Mouse (Mus musculus): Measurements from ENCODE around the gene Fgfr2. TPM values are rescaled to one million over a fixed set of nuclear protein-coding genes. Genes with fewer than 3 reads are reported as not detected.

The Fgfr2 gene
- total and polyA plus RNA-seq, 2 experiments from 2014 or later: 17.1 to 47.6 TPM

DNA sequence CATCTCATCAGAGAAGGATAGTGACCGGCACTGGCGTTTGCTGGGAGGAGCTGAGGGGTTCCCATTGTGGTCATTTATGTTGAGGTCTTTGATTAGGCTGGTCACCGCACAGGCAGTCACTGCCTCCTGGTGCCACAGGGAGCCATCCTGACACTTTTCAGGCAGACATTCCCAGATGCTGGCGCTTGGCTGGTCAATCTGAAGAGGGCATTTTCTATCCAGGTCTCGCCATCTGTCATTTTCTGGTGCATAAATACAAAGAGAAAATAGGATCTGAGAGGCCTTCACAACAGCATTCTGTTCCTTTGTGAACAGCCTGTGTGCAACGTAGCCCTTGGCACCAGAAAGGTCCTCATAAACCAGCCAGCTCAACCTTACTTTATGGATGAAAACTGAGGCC, 363.2 kb downstream of the Fgfr2 start:
- Histone ChIP-seq H3K4me2 (ENCODE audit: low read depth) (no peak overlapping the region), H3K9ac (no peak overlapping the region), H3K36me3 (ENCODE audit: insufficient read depth) (peaks cover 9% of the 10 kb centered on the region), H3K27me3 (ENCODE audit: insufficient read depth, low read length) (no peaks in the 10 kb centered on the region), H3K4me3 (ENCODE audit: low read depth, low read length) (no peak overlapping the region), H3K9me3 (ENCODE audit: low read length) (no peaks in the 10 kb centered on the region), H3K27ac (ENCODE audit: low read depth, low read length) (peak overlapping the region; percentile 40; the same call in 1 of the 2 replicates), H3K4me1 (ENCODE audit: insufficient read depth) (no peaks in the 10 kb centered on the region)
- DNase-seq (no peak), ATAC-seq (no peak)
- TF ChIP-seq CTCF (IDR thresholded peaks at IDR 0.05; ENCODE audit: low read depth): no peak
- WGBS: 55% methylated on average over 6 of the region's 6 CpGs

DNA sequence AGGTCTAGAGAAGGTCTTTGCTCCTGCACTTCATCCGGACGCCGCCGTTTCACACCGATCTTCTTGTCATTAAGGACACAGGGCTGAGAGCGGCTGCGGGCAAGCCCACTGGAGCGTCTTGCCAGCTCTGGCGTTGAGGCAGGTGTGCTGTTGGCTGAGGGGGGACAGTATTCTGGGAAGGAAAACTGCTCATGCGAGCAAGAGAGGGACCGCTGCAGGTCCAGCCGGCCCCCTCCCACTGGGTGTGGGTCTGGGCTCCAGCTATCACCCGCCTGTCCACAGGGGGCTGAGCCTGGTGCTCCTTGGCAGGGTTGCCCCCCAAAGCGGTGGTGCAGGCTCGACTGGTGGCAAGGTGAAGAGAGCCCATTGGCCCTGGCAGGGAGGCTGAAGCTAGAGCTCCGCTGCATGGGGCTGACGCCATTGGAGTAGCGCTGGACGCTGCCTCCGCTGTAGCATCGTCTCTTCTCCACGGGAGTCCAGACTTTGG, 363.7 kb downstream of the Fgfr2 start:
- no peak for DNase-seq
- 0 out of 2 replicates have a peak overlapping the region, but pooled peaks have one; percentile 40 for H3K27ac ChIP-seq (ENCODE audit: low read depth, low read length)
- ATAC-seq: no peak

DNA sequence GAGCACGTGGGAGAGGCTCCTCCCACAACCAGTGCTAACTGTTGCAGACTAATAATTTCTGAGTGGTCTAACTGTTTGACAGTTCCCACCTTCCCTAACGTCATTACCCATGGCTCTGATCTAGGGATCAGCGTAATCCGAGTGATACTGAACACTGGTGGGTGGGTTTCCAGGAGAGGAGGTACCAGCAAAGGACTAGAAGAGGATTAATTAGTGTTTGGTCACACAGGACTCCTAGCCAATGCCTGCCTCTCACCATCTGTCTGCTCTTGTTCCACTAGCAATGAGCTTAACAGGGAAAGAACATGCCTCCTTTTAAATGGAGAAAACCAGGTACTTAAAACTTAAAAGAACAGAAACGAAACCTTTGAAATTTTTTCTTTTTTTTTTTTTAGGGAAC, 364.3 kb downstream of the Fgfr2 start:
- no peak overlapping the region for H3K4me2 ChIP-seq (ENCODE audit: low read depth)
- ATAC-seq: peak; percentile 32; the same call in 1 of the 2 replicates
- peaks cover 9% of the 10 kb centered on the region for H3K36me3 ChIP-seq (ENCODE audit: insufficient read depth)
- TF ChIP-seq CTCF (IDR thresholded peaks at IDR 0.05; ENCODE audit: low read depth): no peak
- no peak overlapping the region for H3K27ac ChIP-seq (ENCODE audit: low read depth, low read length)
- DNase-seq: no peak
- no peaks in the 10 kb centered on the region for H3K9me3 ChIP-seq (ENCODE audit: low read length)
- H3K9ac ChIP-seq: no peak overlapping the region
- no peaks in the 10 kb centered on the region for H3K4me1 ChIP-seq (ENCODE audit: insufficient read depth)
- no peak overlapping the region for H3K4me3 ChIP-seq (ENCODE audit: low read depth, low read length)
- 46% methylated on average over 5 of the region's 5 CpGs for WGBS
- no peaks in the 10 kb centered on the region for H3K27me3 ChIP-seq (ENCODE audit: insufficient read depth, low read length)

More for the DNA sequence above, 363.7 kb downstream of the Fgfr2 start:
- Histone ChIP-seq H3K9ac (no peak overlapping the region), H3K27me3 (ENCODE audit: insufficient read depth, low read length) (no peaks in the 10 kb centered on the region), H3K9me3 (ENCODE audit: low read length) (no peaks in the 10 kb centered on the region), H3K36me3 (ENCODE audit: insufficient read depth) (peaks cover 9% of the 10 kb centered on the region), H3K4me1 (ENCODE audit: insufficient read depth) (no peaks in the 10 kb centered on the region), H3K4me3 (ENCODE audit: low read depth, low read length) (no peak overlapping the region), H3K4me2 (ENCODE audit: low read depth) (no peak overlapping the region)
- TF ChIP-seq CTCF (IDR thresholded peaks at IDR 0.05; ENCODE audit: low read depth): no peak
- WGBS: 74% methylated on average over 22 of the region's 22 CpGs

GRCm38 (mm10) chr7:132756325-132756724, 366.8 kb downstream of the Fgfr2 start:
- WGBS: 93% methylated on average over 5 of the region's 5 CpGs
- H3K27me3 ChIP-seq (ENCODE audit: insufficient read depth, low read length): no peaks in the 10 kb centered on the region
- H3K27ac ChIP-seq (ENCODE audit: low read depth, low read length): no peak overlapping the region
- no peak for ATAC-seq
- no peak for DNase-seq
- H3K4me2 ChIP-seq (ENCODE audit: low read depth): no peak overlapping the region
- TF ChIP-seq CTCF (IDR thresholded peaks at IDR 0.05; ENCODE audit: low read depth): no peak
- H3K9ac ChIP-seq: no peak overlapping the region
- peaks cover 9% of the 10 kb centered on the region for H3K36me3 ChIP-seq (ENCODE audit: insufficient read depth)
- no peak overlapping the region for H3K4me3 ChIP-seq (ENCODE audit: low read depth, low read length)
- no peaks in the 10 kb centered on the region for H3K4me1 ChIP-seq (ENCODE audit: insufficient read depth)
- H3K9me3 ChIP-seq (ENCODE audit: low read length): no peaks in the 10 kb centered on the region

- H3K4me2 ChIP-seq (ENCODE audit: low read depth): no peak overlapping the region
- H3K36me3 ChIP-seq (ENCODE audit: insufficient read depth): peaks cover 6% of the 10 kb centered on the region
- no peaks in the 10 kb centered on the region for H3K9me3 ChIP-seq (ENCODE audit: low read length)
- H3K9ac ChIP-seq: no peak overlapping the region
- H3K27me3 ChIP-seq (ENCODE audit: insufficient read depth, low read length): no peaks in the 10 kb centered on the region
- no peak overlapping the region for H3K4me3 ChIP-seq (ENCODE audit: low read depth, low read length)
- WGBS: 61% methylated on average over 3 of the region's 3 CpGs
- no peak overlapping the region for H3K27ac ChIP-seq (ENCODE audit: low read depth, low read length)
- TF ChIP-seq CTCF (IDR thresholded peaks at IDR 0.05; ENCODE audit: low read depth): no peak
- H3K4me1 ChIP-seq (ENCODE audit: insufficient read depth): no peaks in the 10 kb centered on the region
- no peak for ATAC-seq
- no peak for DNase-seq
Measured at GRCm38 (mm10) chr7:132754389-132754750, 368.8 kb downstream of the Fgfr2 start.

- no peaks in the 10 kb centered on the region for H3K4me1 ChIP-seq (ENCODE audit: insufficient read depth)
- no peaks in the 10 kb centered on the region for H3K9me3 ChIP-seq (ENCODE audit: low read length)
- H3K4me3 ChIP-seq (ENCODE audit: low read depth, low read length): no peak overlapping the region
- DNase-seq (no peak), ATAC-seq (peak; percentile 63)
- no peak overlapping the region for H3K9ac ChIP-seq
- no peak overlapping the region for H3K27ac ChIP-seq (ENCODE audit: low read depth, low read length)
- 53% methylated on average over 4 of the region's 4 CpGs for WGBS
- no peak overlapping the region for H3K4me2 ChIP-seq (ENCODE audit: low read depth)
- no peak for TF ChIP-seq CTCF (IDR thresholded peaks at IDR 0.05; ENCODE audit: low read depth)
- H3K36me3 ChIP-seq (ENCODE audit: insufficient read depth): peaks cover 4% of the 10 kb centered on the region
- no peaks in the 10 kb centered on the region for H3K27me3 ChIP-seq (ENCODE audit: insufficient read depth, low read length)
Measured at GRCm38 (mm10) chr7:132753518-132754388, 369.4 kb downstream of the Fgfr2 start.

DNA sequence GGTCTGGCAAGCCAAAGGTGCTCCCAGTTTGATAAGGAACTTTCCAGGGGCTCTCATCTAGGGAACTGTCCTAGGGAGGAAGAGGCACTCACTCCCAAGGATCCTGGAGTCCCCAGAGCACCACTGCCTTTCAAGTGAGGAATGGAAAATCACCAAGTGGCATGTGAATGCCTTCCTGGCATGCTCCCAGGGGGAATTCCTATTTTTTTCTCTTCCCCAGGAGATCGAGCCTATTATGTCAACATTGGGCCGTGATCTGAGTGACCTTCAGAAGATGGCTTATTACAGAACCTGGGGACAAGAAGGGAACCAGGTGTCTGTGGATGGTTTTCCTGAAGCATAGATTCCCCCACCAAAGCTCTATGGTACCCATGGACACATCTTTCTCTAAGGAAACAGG, 371.4 kb downstream of the Fgfr2 start:
- 0 out of 2 replicates have a peak, but pooled peaks cover 2% of the 10 kb centered on the region for H3K36me3 ChIP-seq (ENCODE audit: insufficient read depth)
- 62% methylated on average over 2 of the region's 2 CpGs for WGBS
- TF ChIP-seq CTCF (IDR thresholded peaks at IDR 0.05; ENCODE audit: low read depth): no peak
- no peaks in the 10 kb centered on the region for H3K9me3 ChIP-seq (ENCODE audit: low read length)
- DNase-seq (no peak), ATAC-seq (no peak)
- H3K27me3 ChIP-seq (ENCODE audit: insufficient read depth, low read length): no peaks in the 10 kb centered on the region
- H3K4me2 ChIP-seq (ENCODE audit: low read depth): no peak overlapping the region
- H3K9ac ChIP-seq: no peak overlapping the region
- H3K27ac ChIP-seq (ENCODE audit: low read depth, low read length): no peak overlapping the region
- no peak overlapping the region for H3K4me3 ChIP-seq (ENCODE audit: low read depth, low read length)
- H3K4me1 ChIP-seq (ENCODE audit: insufficient read depth): no peaks in the 10 kb centered on the region

All from forebrain, postnatal 0 days (tissue).